Mouse (Mus musculus): ENCODE data around the gene Sh3bp1. TPM values are rescaled to one million over a fixed set of nuclear protein-coding genes. Genes with fewer than 3 reads are reported as not detected.

Sh3bp1 gene
- total and polyA plus RNA-seq, 3 experiments: 21.0 to 80.2 TPM; not detected in 1

GRCm38 (mm10) chr15:78874989-78875388, 24.6 kb upstream of the Sh3bp1 start:
- H3K9ac ChIP-seq (ENCODE audit: control insufficient read depth, low read depth, low read length, poor library complexity, severe bottlenecking): no peak overlapping the region
- TF ChIP-seq CHD1 (IDR thresholded peaks at IDR 0.05; ENCODE audit: low read depth, low read length): no peak
- TF ChIP-seq GATA1 (IDR thresholded peaks at IDR 0.05; ENCODE audit: low read depth, low read length): no peak
- no peaks in the 10 kb centered on the region for H3K27me3 ChIP-seq (ENCODE audit: control insufficient read depth in 1 of 2, insufficient read depth in 2 of 2, low read length in 2 of 2)
- H3K4me3 ChIP-seq (ENCODE audit: control insufficient read depth in 1 of 2, insufficient read depth in 1 of 2, low read depth in 2 of 2, low read length in 2 of 2): no peak overlapping the region
- no peak for DNase-seq (ENCODE audit: low read depth, low spot score)
- H3K27ac ChIP-seq (ENCODE audit: control insufficient read depth, low read depth, low read length): no peak overlapping the region
- peaks cover 2 to 6% of the 10 kb centered on the region in 2 experiments; a peak in 3 of 4 replicates for H3K4me1 ChIP-seq (ENCODE audit: control insufficient read depth in 1 of 2, insufficient read depth in 2 of 2, low read length in 2 of 2)
- H3K9me3 ChIP-seq (replicated peaks; ENCODE audit: insufficient read depth, low read length): no peaks in the 10 kb centered on the region
- peaks cover 0 to 8% of the 10 kb centered on the region in 2 experiments; a peak in 2 of 4 replicates for H3K36me3 ChIP-seq (ENCODE audit: control insufficient read depth in 1 of 2, insufficient read depth in 2 of 2, low read length in 2 of 2)
- H3K79me2 ChIP-seq (ENCODE audit: control insufficient read depth, insufficient read depth, low read length, poor library complexity): peaks cover 9% of the 10 kb centered on the region

- peaks cover 9% of the 10 kb centered on the region for H3K79me2 ChIP-seq (ENCODE audit: control insufficient read depth, insufficient read depth, low read length, poor library complexity)
Measured at GRCm38 (mm10) chr15:78875537-78875936, 24.0 kb upstream of the Sh3bp1 start.

GRCm38 (mm10) chr15:78876258-78876696, 23.3 kb upstream of the Sh3bp1 start:
- Histone ChIP-seq H3K79me2 (ENCODE audit: control insufficient read depth, insufficient read depth, low read length, poor library complexity) (peaks cover 9% of the 10 kb centered on the region), H3K9ac (ENCODE audit: control insufficient read depth, low read depth, low read length, poor library complexity, severe bottlenecking) (peak overlapping the region; percentile 75), H3K27me3 (ENCODE audit: control insufficient read depth in 1 of 2, insufficient read depth in 2 of 2, low read length in 2 of 2) (no peaks in the 10 kb centered on the region), H3K27ac (ENCODE audit: control insufficient read depth, low read depth, low read length) (peak overlapping the region; percentile 94), H3K36me3 (ENCODE audit: control insufficient read depth in 1 of 2, insufficient read depth in 2 of 2, low read length in 2 of 2) (peaks cover 0 to 8% of the 10 kb centered on the region in 2 experiments; a peak in 2 of 4 replicates), H3K4me3 (ENCODE audit: control insufficient read depth in 1 of 2, insufficient read depth in 1 of 2, low read depth in 2 of 2, low read length in 2 of 2) (peak overlapping the region; percentile 62 to 70), H3K4me1 (ENCODE audit: control insufficient read depth in 1 of 2, insufficient read depth in 2 of 2, low read length in 2 of 2) (peaks cover 2 to 6% of the 10 kb centered on the region in 2 experiments; a peak in 3 of 4 replicates), H3K9me3 (replicated peaks; ENCODE audit: insufficient read depth, low read length) (no peaks in the 10 kb centered on the region)
- peak; percentile 84 for DNase-seq (ENCODE audit: low read depth, low spot score)
- peak; percentile 54 for TF ChIP-seq RCOR1 (IDR thresholded peaks at IDR 0.05; ENCODE audit: low read depth, low read length)
- no peak for TF ChIP-seq ZKSCAN1 (IDR thresholded peaks at IDR 0.05; ENCODE audit: low read depth, low read length)
- TF ChIP-seq TAL1 (IDR thresholded peaks at IDR 0.05; ENCODE audit: low read length): peak; percentile 42; the same call in 1 of the 2 replicates
- TF ChIP-seq EP300 (IDR thresholded peaks at IDR 0.05; ENCODE audit: low read depth in 1 of 2, low read length in 2 of 2): peak; percentile 69 to 74
- TF ChIP-seq GATA1 (IDR thresholded peaks at IDR 0.05; ENCODE audit: low read depth, low read length): peak; percentile 84
- no peak for TF ChIP-seq MAFK (IDR thresholded peaks at IDR 0.05; ENCODE audit: borderline replicate concordance, low read depth, low read length)
- no peak for TF ChIP-seq MYB (IDR thresholded peaks at IDR 0.05; ENCODE audit: low read depth, low read length)
- peak; percentile 76 for TF ChIP-seq ZNF384 (IDR thresholded peaks at IDR 0.05; ENCODE audit: low read depth, low read length)
- peak; percentile 65 for TF ChIP-seq ETS1 (IDR thresholded peaks at IDR 0.05; ENCODE audit: low read depth, low read length)
- 0 out of 2 replicates have a peak, but pooled peaks have one; percentile 13 for TF ChIP-seq BHLHE40 (IDR thresholded peaks at IDR 0.05; ENCODE audit: borderline replicate concordance, low read depth, low read length)
- TF ChIP-seq MAX (IDR thresholded peaks at IDR 0.05; ENCODE audit: low read length): peak; percentile 59; the same call in 1 of the 2 replicates
- TF ChIP-seq HCFC1 (IDR thresholded peaks at IDR 0.05; ENCODE audit: low read depth, low read length): 0 out of 2 replicates have a peak, but pooled peaks have one; percentile 18
- peak; percentile 55 to 71 (median 56) for TF ChIP-seq CTCF (IDR thresholded peaks at IDR 0.05 in 2 of 3, conservative IDR thresholded peaks at IDR 0.05 in 1 of 3; ENCODE audit: control insufficient read depth in 1 of 3, insufficient read depth in 1 of 3, low read depth in 2 of 3, low read length in 3 of 3, poor library complexity in 1 of 3, severe bottlenecking in 1 of 3)
- peak; percentile 0 for TF ChIP-seq SIN3A (IDR thresholded peaks at IDR 0.05; ENCODE audit: low read length)
- peak; percentile 87 for TF ChIP-seq TCF12 (IDR thresholded peaks at IDR 0.05; ENCODE audit: low read depth, low read length)

More at GRCm38 (mm10) chr15:78875537-78875936, 24.0 kb upstream of the Sh3bp1 start:
- Histone ChIP-seq H3K4me3 (ENCODE audit: control insufficient read depth in 1 of 2, insufficient read depth in 1 of 2, low read depth in 2 of 2, low read length in 2 of 2) (no peak overlapping the region), H3K9ac (ENCODE audit: control insufficient read depth, low read depth, low read length, poor library complexity, severe bottlenecking) (no peak overlapping the region), H3K27ac (ENCODE audit: control insufficient read depth, low read depth, low read length) (no peak overlapping the region), H3K27me3 (ENCODE audit: control insufficient read depth in 1 of 2, insufficient read depth in 2 of 2, low read length in 2 of 2) (no peaks in the 10 kb centered on the region), H3K4me1 (ENCODE audit: control insufficient read depth in 1 of 2, insufficient read depth in 2 of 2, low read length in 2 of 2) (peaks cover 2 to 6% of the 10 kb centered on the region in 2 experiments; a peak in 3 of 4 replicates), H3K36me3 (ENCODE audit: control insufficient read depth in 1 of 2, insufficient read depth in 2 of 2, low read length in 2 of 2) (peaks cover 0 to 8% of the 10 kb centered on the region in 2 experiments; a peak in 2 of 4 replicates), H3K9me3 (replicated peaks; ENCODE audit: insufficient read depth, low read length) (no peaks in the 10 kb centered on the region)
- no peak for DNase-seq (ENCODE audit: low read depth, low spot score)
- no peak for TF ChIP-seq NELFE (IDR thresholded peaks at IDR 0.05; ENCODE audit: low read depth, low read length)
- TF ChIP-seq MAX (IDR thresholded peaks at IDR 0.05; ENCODE audit: low read length): no peak
- no peak for TF ChIP-seq POLR2AphosphoS2 (IDR thresholded peaks at IDR 0.05; ENCODE audit: low read length)
- no peak for TF ChIP-seq USF2 (IDR thresholded peaks at IDR 0.05; ENCODE audit: borderline replicate concordance in 1 of 2, insufficient read depth in 1 of 2, low read depth in 1 of 2, low read length in 2 of 2)
- TF ChIP-seq GATA1 (IDR thresholded peaks at IDR 0.05; ENCODE audit: low read depth, low read length): no peak
- TF ChIP-seq MAFK (IDR thresholded peaks at IDR 0.05; ENCODE audit: borderline replicate concordance, low read depth, low read length): no peak
- no peak for TF ChIP-seq GABPA (IDR thresholded peaks at IDR 0.05; ENCODE audit: low read depth, low read length)
- no peak for TF ChIP-seq UBTF (IDR thresholded peaks at IDR 0.05; ENCODE audit: borderline replicate concordance, insufficient read depth, low read depth, low read length)
- no peak for TF ChIP-seq TAL1 (IDR thresholded peaks at IDR 0.05; ENCODE audit: low read length)
